1 mouse cellular context compared by ENCODE assay signal in genomic region chr4:133297801-133298238, GRCm38 (mm10).
TF ChIP-seq lines count a peak whose summit lies in the region.

No protein-coding gene starts in this region.

TF ChIP-seq in ES-E14, 5 proteins besides CTCF, POLR2A, EP300 and RAD21 (continued from another document):
- TF ChIP-seq HCFC1 (IDR thresholded peaks at IDR 0.05; ENCODE audit: borderline replicate concordance, insufficient read depth, low read length): no peak
